Mouse (Mus musculus): ENCODE results near the gene Rnf166.

Rnf166 gene

DNA sequence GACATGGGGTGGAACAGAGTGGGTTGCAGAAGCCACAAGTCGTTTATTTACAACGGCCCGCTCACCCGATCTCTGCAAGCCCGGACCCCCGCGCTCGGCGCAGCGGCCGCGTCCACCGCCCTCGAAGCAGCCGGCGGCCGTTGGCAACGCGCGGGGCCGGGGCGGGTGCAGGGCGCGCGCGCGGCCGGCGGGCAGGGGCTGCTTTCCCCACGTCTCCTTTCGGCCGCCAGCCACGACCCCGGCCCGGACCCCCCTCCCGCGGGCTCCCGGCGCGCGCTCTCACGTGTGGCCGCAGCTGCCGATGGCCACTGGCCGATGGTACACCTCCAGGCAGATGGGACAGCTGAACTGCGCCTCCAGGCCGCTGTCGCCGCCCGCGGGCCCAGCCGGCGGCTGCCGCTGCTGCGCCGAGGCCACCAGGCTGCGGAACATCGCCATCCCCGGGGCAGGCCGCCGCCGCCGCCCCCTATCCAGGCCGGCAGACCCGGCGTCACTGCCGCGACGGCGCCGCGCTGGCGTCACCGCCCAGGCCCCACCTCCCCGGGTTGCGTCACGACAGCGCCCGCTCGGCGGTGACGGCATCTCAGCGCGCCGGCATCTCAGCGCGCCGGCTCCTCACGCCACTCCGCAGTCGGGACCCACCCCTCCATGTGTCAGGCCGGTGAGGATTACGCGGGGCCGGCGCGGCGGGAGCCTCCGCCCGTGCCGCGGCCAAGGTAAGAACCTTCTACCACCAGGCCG, at the start of gene Rnf166, which contains the start of gene Ctu2:
Gene Rnf166, minus strand, starts transcription at position 485 of the 741 bp plus-strand sequence.
Gene Ctu2, plus strand, starts transcription at position 564 of the 741 bp plus-strand sequence.
- DNase-seq, result peak; percentile 98

GRCm38 (mm10) chr8:122525004-122525403, 49.1 kb upstream of the Rnf166 start:
- DNase-seq, result no peak

- DNase-seq, result peak; percentile 60 to 70
Observed at GRCm38 (mm10) chr8:122524506-122524905, 48.6 kb upstream of the Rnf166 start.

- peak; percentile 84 to 85 for DNase-seq
Observed at GRCm38 (mm10) chr8:122523652-122524360, 47.9 kb upstream of the Rnf166 start.

GRCm38 (mm10) chr8:122522796-122523651, 47.2 kb upstream of the Rnf166 start:
- DNase-seq, result peak; percentile 71 to 75

DNA sequence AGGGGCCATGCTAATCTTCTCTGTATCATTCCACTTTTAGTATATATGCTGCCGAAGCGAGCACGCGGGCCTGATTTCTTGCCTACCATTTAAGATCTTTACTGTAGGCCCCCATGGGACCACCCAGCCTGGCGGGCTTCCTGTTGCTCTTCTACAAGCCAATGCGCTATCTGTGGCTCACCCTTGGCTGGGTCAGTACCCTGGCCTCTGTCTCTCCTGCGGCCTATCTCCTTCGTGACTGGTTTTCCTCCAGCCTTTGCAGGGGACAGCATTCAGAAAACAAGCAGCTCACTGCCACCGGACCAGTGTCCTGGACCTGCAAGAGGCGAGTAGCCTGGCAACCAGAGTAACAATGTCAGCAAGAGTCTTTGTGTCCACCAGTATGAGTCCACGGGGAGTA, 44.7 kb upstream of the Rnf166 start:
- DNase-seq, result no peak

- DNase-seq, result no peak
Observed at GRCm38 (mm10) chr8:122517541-122518190, 41.8 kb upstream of the Rnf166 start.

DNA sequence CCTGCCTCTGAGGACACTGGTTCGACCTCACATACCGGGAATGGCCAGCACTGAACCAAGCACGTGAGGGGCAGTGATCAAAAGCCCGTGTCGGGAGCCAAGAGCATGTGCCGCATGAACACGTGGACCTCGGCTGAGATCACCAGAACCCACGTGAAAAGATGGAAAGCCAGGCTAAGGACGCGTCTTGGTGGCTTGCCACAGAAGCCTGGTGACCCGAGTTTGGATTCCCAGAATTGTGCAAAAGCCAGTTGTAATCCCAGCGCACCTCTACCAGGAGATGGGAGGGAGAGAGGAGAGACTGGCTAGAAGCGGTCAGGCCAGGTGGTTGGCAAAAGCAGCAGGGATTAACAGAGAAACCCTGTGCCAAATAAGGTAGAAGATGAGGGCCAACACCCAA, 39.8 kb upstream of the Rnf166 start:
- no peak for DNase-seq

DNA sequence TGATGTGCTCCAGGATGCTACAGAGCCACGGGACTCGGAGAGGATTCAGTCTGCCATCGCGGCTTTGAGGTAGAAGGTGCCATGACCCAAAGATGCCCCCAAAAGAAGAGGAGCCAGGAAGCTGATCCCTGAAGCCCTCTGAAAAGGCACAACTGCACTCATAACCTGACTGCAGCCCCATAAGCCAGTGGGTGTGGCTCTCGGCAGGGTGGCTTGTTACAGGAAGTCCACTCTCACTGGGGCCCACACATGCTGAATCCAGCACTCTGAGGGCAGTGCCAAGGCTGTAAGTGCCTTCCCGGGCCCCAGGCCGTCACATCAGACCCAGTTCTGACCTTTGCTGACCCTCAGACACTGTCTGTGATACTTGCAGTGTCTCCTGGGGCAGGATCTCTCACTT, 36.5 kb upstream of the Rnf166 start:
- no peak for DNase-seq

- DNase-seq, result peak in 1 of 2 experiments; percentile 53
Observed at GRCm38 (mm10) chr8:122511552-122511951, 35.7 kb upstream of the Rnf166 start.

- DNase-seq, result peak; percentile 89 to 93
Observed at GRCm38 (mm10) chr8:122500856-122501255, 25.0 kb upstream of the Rnf166 start.

- peak in 1 of 2 experiments; percentile 44 for DNase-seq
Observed at GRCm38 (mm10) chr8:122497912-122498311, 22.0 kb upstream of the Rnf166 start.

GRCm38 (mm10) chr8:122497016-122497734, 21.3 kb upstream of the Rnf166 start:
- DNase-seq, result no peak

- DNase-seq, result peak; percentile 85 to 88
Observed at GRCm38 (mm10) chr8:122488387-122488786, 12.5 kb upstream of the Rnf166 start.

DNA sequence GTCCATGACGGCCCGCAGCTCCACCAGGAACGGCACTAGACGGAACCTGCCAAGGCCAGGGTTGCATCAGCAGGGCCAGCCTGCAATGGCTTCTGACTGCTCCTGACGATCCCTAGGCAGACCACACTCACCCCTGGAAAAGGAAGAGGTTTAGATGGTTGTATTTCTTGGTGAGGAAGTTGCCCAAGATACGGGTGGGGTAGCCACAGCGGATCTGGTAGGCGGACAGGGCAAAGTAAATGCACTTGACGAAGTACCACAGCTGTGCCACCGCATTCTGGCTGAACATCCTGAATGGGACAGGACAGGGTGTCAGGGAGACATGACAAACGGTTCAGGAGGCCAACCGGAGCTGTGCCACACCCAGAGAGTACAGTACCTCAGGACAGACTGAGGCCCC, 9.0 kb upstream of the Rnf166 start:
- no peak for DNase-seq

- DNase-seq, result no peak
Observed at GRCm38 (mm10) chr8:122483877-122484276, 8.0 kb upstream of the Rnf166 start.

DNA sequence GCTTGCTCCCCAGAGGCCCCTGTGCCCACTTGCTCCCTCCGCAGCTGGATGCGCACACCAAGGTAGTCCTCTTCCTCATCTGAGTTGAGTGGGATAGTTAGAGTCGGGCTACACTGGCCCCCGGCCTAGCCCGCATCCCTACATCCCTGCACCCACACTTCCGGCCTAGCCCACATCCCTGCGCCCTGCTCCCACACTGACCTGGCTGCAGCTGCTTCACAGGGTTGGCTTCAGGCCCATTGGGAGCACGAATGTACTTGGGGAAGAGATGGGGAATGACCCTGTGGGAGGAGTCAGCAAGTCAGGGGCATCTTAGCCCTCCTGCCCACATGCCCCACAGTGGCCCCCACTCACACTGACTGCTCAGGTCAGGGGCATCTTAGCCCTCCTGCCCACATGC, 6.6 kb upstream of the Rnf166 start:
- DNase-seq, result no peak

DNA sequence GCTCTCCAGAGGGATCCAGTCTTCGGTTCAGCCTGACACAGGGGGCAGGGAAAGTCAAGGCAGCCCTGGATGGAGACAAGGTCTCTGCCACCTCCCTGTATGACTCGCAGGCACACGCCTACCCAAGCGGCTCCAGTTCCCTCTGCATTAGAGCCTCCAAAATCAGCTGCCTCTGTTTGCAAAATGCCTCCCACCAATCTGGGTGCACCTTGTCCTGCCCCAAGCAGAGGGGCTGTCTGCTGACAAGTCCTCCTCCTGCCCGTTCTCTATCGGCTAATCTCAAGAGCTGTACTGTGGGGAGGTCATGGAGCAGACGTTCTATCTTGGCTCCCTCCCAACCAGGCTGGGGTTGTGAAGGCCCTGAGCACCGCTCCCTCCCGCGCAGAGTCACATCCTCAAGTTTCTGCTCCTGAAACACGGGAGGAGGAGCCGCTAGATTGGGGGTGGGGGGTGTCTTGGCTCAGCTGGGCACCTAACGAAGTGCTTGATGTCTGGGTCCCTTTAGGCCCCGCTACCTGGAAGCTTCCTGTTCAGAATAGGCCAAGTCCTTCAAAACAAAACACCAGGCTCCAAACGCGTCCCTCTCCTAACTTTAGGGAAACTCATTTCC, 808 bp downstream of the Rnf166 start:
- DNase-seq, result peak; percentile 74 to 77

DNA sequence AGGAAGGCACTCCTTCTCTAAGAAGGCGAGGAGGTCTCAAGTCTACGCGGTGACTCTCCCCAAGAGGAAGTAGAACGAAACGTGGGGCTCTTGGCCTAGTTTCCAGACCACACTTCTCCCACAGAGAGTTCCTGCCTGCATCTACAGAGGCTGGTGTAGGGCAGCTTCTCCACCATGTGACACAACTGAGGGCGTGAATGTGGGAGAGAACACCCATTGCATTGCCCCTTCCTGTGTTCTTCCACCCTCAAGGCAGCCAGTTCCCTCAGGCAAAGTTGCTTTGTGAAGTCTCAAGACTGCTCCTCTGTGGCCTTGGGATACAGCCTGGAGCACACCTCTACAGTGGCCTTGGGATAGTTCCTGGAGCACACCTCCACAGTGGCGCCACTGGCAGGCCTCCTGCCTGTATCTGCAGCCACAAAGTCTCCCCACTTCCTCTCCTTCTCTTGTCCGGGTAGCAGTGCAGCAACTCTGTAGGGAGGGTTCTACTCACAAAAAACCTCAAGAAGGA, 1.9 kb downstream of the Rnf166 start:
- no peak for DNase-seq

- DNase-seq, result no peak
Observed at GRCm38 (mm10) chr8:122470691-122471090, 5.2 kb downstream of the Rnf166 start.

GRCm38 (mm10) chr8:122469965-122470364, 5.9 kb downstream of the Rnf166 start:
- DNase-seq, result no peak

Measured in cerebellum, postnatal 10 days (tissue).